ENCODE assay signal across 25 mouse cellular contexts in genomic region chr1:124416762-124417161, GRCm38 (mm10).
"Had no signal": no experiment of that assay in that cellular context is flagged by ENCODE, and none has a peak within 500 bp of the region (broad histone marks: within the 10 kb centered on the region; RNA-seq: fewer than 3 reads in every experiment).

No protein-coding gene starts in this region.

- H3K36me3 ChIP-seq: heart, embryonic 13.5 days; heart, embryonic 15.5 days; hindbrain, embryonic 13.5 days; hindbrain, embryonic 15.5 days; limb, embryonic 10.5 days; limb, embryonic 12.5 days; liver, embryonic 13.5 days had no signal

- H3K4me1 ChIP-seq: heart, embryonic 13.5 days; heart, embryonic 15.5 days; hindbrain, embryonic 13.5 days; hindbrain, embryonic 15.5 days; limb, embryonic 10.5 days; limb, embryonic 12.5 days; liver, embryonic 13.5 days had no signal

- H3K9ac ChIP-seq: heart, embryonic 13.5 days; heart, embryonic 15.5 days; hindbrain, embryonic 13.5 days; hindbrain, embryonic 15.5 days; limb, embryonic 12.5 days; liver, embryonic 13.5 days had no signal

- H3K4me3 ChIP-seq: heart, adult 2 months; heart, embryonic 13.5 days; heart, embryonic 15.5 days; hindbrain, embryonic 13.5 days; hindbrain, embryonic 15.5 days; layer of hippocampus, adult 2 months; left cerebral cortex, adult 2 months; limb, embryonic 10.5 days; limb, embryonic 12.5 days; liver, embryonic 13.5 days had no signal

- H3K27ac ChIP-seq: heart, adult 2 months; heart, embryonic 13.5 days; heart, embryonic 15.5 days; hindbrain, embryonic 13.5 days; hindbrain, embryonic 15.5 days; hindbrain, postnatal 0 days; layer of hippocampus, adult 2 months; left cerebral cortex, adult 2 months; limb, embryonic 10.5 days; limb, embryonic 12.5 days; liver, embryonic 13.5 days had no signal

- H3K4me2 ChIP-seq: heart, embryonic 11.5 days; heart, embryonic 13.5 days; heart, embryonic 15.5 days; hindbrain, embryonic 13.5 days; hindbrain, embryonic 15.5 days; limb, embryonic 12.5 days; liver, embryonic 11.5 days; liver, embryonic 13.5 days had no signal

- H3K9me3 ChIP-seq: heart, embryonic 13.5 days; heart, embryonic 15.5 days; hindbrain, embryonic 13.5 days; hindbrain, embryonic 15.5 days; limb, embryonic 10.5 days; limb, embryonic 12.5 days had no signal

- DNase-seq: gastrocnemius, postnatal 14 days; gastrocnemius, postnatal 36 days; heart, adult 11 months; heart, adult 2 months; heart, postnatal 14 days; heart, postnatal 36 days; kidney, adult 18-20 months; kidney, adult 8-10 months; kidney, postnatal 10 days; kidney, postnatal 25 days; kidney, postnatal 4 days; liver; liver, embryonic 13.5 days had no signal

- H3K27me3 ChIP-seq: heart, embryonic 13.5 days; heart, embryonic 15.5 days; hindbrain, embryonic 13.5 days; hindbrain, embryonic 15.5 days; limb, embryonic 12.5 days; liver, embryonic 13.5 days had no signal

- ATAC-seq: hindbrain, postnatal 0 days; intestine, postnatal 0 days had no signal
